Mouse (Mus musculus): ENCODE measurements around the gene Eif6. TPM values are rescaled to one million over a fixed set of nuclear protein-coding genes. Genes with fewer than 3 reads are reported as not detected.

The Eif6 gene
- polyA plus RNA-seq, 1 experiment, result 77.0 TPM

- 85% methylated on average over 4 of the region's 4 CpGs for WGBS
- Histone ChIP-seq H3K4me3 (ENCODE audit: extremely low read depth, insufficient read depth, insufficient read length) (no peak overlapping the region), H3K27me3 (ENCODE audit: control insufficient read depth, insufficient read depth, low read length) (no peaks in the 10 kb centered on the region), H3K4me1 (ENCODE audit: control insufficient read depth, insufficient read depth, insufficient read length) (no peaks in the 10 kb centered on the region), H3K27ac (ENCODE audit: insufficient read depth, low read length) (no peak overlapping the region), H3K36me3 (ENCODE audit: control insufficient read depth, insufficient read depth, low read length) (no peaks in the 10 kb centered on the region)
- DNase-seq (ENCODE audit: low read depth in 1 of 2, low spot score in 2 of 2), result no peak
- TF ChIP-seq CTCF (IDR thresholded peaks at IDR 0.05; ENCODE audit: extremely low read depth, insufficient read depth, insufficient read length, insufficient replicate concordance) (no peak), POLR2A (IDR thresholded peaks at IDR 0.05; ENCODE audit: low read depth, low read length) (no peak)
Measured at GRCm38 (mm10) chr2:155809620-155810019, 17.1 kb downstream of the Eif6 start.

GRCm38 (mm10) chr2:155807408-155807807 lies 19.3 kb downstream of the Eif6 start:
- no peak for TF ChIP-seq CTCF (IDR thresholded peaks at IDR 0.05; ENCODE audit: extremely low read depth, insufficient read depth, insufficient read length, insufficient replicate concordance)
- TF ChIP-seq POLR2A (IDR thresholded peaks at IDR 0.05; ENCODE audit: low read depth, low read length), result no peak
- Histone ChIP-seq H3K27ac (ENCODE audit: insufficient read depth, low read length) (no peak overlapping the region), H3K4me1 (ENCODE audit: control insufficient read depth, insufficient read depth, insufficient read length) (no peaks in the 10 kb centered on the region), H3K4me3 (ENCODE audit: extremely low read depth, insufficient read depth, insufficient read length) (no peak overlapping the region), H3K36me3 (ENCODE audit: control insufficient read depth, insufficient read depth, low read length) (no peaks in the 10 kb centered on the region), H3K27me3 (ENCODE audit: control insufficient read depth, insufficient read depth, low read length) (no peaks in the 10 kb centered on the region)
- no peak for DNase-seq (ENCODE audit: low read depth in 1 of 2, low spot score in 2 of 2)
- WGBS, result 63% methylated on average over 4 of the region's 4 CpGs

- Histone ChIP-seq H3K36me3 (ENCODE audit: control insufficient read depth, insufficient read depth, low read length) (no peaks in the 10 kb centered on the region), H3K27me3 (ENCODE audit: control insufficient read depth, insufficient read depth, low read length) (no peaks in the 10 kb centered on the region), H3K4me1 (ENCODE audit: control insufficient read depth, insufficient read depth, insufficient read length) (no peaks in the 10 kb centered on the region), H3K4me3 (ENCODE audit: extremely low read depth, insufficient read depth, insufficient read length) (no peak overlapping the region), H3K27ac (ENCODE audit: insufficient read depth, low read length) (no peak overlapping the region)
- WGBS, result 82% methylated on average over 5 of the region's 5 CpGs
- no peak for DNase-seq (ENCODE audit: low read depth in 1 of 2, low spot score in 2 of 2)
- TF ChIP-seq CTCF (IDR thresholded peaks at IDR 0.05; ENCODE audit: extremely low read depth, insufficient read depth, insufficient read length, insufficient replicate concordance) (no peak), POLR2A (IDR thresholded peaks at IDR 0.05; ENCODE audit: low read depth, low read length) (no peak)
Measured at GRCm38 (mm10) chr2:155806548-155806947, 20.2 kb downstream of the Eif6 start.

GRCm38 (mm10) chr2:155805925-155806255 lies 20.8 kb downstream of the Eif6 start:
- TF ChIP-seq CTCF (IDR thresholded peaks at IDR 0.05; ENCODE audit: extremely low read depth, insufficient read depth, insufficient read length, insufficient replicate concordance), result no peak
- no peak for TF ChIP-seq POLR2A (IDR thresholded peaks at IDR 0.05; ENCODE audit: low read depth, low read length)
- Histone ChIP-seq H3K27me3 (ENCODE audit: control insufficient read depth, insufficient read depth, low read length) (no peaks in the 10 kb centered on the region), H3K4me3 (ENCODE audit: extremely low read depth, insufficient read depth, insufficient read length) (no peak overlapping the region), H3K27ac (ENCODE audit: insufficient read depth, low read length) (no peak overlapping the region), H3K36me3 (ENCODE audit: control insufficient read depth, insufficient read depth, low read length) (no peaks in the 10 kb centered on the region), H3K4me1 (ENCODE audit: control insufficient read depth, insufficient read depth, insufficient read length) (no peaks in the 10 kb centered on the region)
- no peak for DNase-seq (ENCODE audit: low read depth in 1 of 2, low spot score in 2 of 2)
- 89% methylated on average over 6 of the region's 6 CpGs for WGBS

GRCm38 (mm10) chr2:155805231-155805924 lies 21.3 kb downstream of the Eif6 start:
- DNase-seq (ENCODE audit: low read depth in 1 of 2, low spot score in 2 of 2), result no peak
- Histone ChIP-seq H3K4me3 (ENCODE audit: extremely low read depth, insufficient read depth, insufficient read length) (no peak overlapping the region), H3K4me1 (ENCODE audit: control insufficient read depth, insufficient read depth, insufficient read length) (no peaks in the 10 kb centered on the region), H3K27ac (ENCODE audit: insufficient read depth, low read length) (no peak overlapping the region), H3K36me3 (ENCODE audit: control insufficient read depth, insufficient read depth, low read length) (no peaks in the 10 kb centered on the region), H3K27me3 (ENCODE audit: control insufficient read depth, insufficient read depth, low read length) (no peaks in the 10 kb centered on the region)
- 68% methylated on average over 6 of the region's 6 CpGs for WGBS
- TF ChIP-seq CTCF (IDR thresholded peaks at IDR 0.05; ENCODE audit: extremely low read depth, insufficient read depth, insufficient read length, insufficient replicate concordance) (no peak), POLR2A (IDR thresholded peaks at IDR 0.05; ENCODE audit: low read depth, low read length) (no peak)

- no peak overlapping the region for H3K4me3 ChIP-seq (ENCODE audit: extremely low read depth, insufficient read depth, insufficient read length)
- H3K27ac ChIP-seq (ENCODE audit: insufficient read depth, low read length), result no peak overlapping the region
- no peaks in the 10 kb centered on the region for H3K27me3 ChIP-seq (ENCODE audit: control insufficient read depth, insufficient read depth, low read length)
- TF ChIP-seq CTCF (IDR thresholded peaks at IDR 0.05; ENCODE audit: extremely low read depth, insufficient read depth, insufficient read length, insufficient replicate concordance) (no peak), POLR2A (IDR thresholded peaks at IDR 0.05; ENCODE audit: low read depth, low read length) (no peak)
- H3K4me1 ChIP-seq (ENCODE audit: control insufficient read depth, insufficient read depth, insufficient read length), result no peaks in the 10 kb centered on the region
- H3K36me3 ChIP-seq (ENCODE audit: control insufficient read depth, insufficient read depth, low read length), result no peaks in the 10 kb centered on the region
- no peak for DNase-seq (ENCODE audit: low read depth in 1 of 2, low spot score in 2 of 2)
- 68% methylated on average over 5 of the region's 5 CpGs for WGBS
Measured at GRCm38 (mm10) chr2:155804053-155804452, 22.7 kb downstream of the Eif6 start.

- DNase-seq (ENCODE audit: low read depth in 1 of 2, low spot score in 2 of 2), result no peak
- no peaks in the 10 kb centered on the region for H3K4me1 ChIP-seq (ENCODE audit: control insufficient read depth, insufficient read depth, insufficient read length)
- no peak overlapping the region for H3K27ac ChIP-seq (ENCODE audit: insufficient read depth, low read length)
- no peaks in the 10 kb centered on the region for H3K27me3 ChIP-seq (ENCODE audit: control insufficient read depth, insufficient read depth, low read length)
- no peak overlapping the region for H3K4me3 ChIP-seq (ENCODE audit: extremely low read depth, insufficient read depth, insufficient read length)
- H3K36me3 ChIP-seq (ENCODE audit: control insufficient read depth, insufficient read depth, low read length), result no peaks in the 10 kb centered on the region
- WGBS, result 63% methylated on average over 3 of the region's 3 CpGs
- TF ChIP-seq POLR2A (IDR thresholded peaks at IDR 0.05; ENCODE audit: low read depth, low read length) (no peak), CTCF (IDR thresholded peaks at IDR 0.05; ENCODE audit: extremely low read depth, insufficient read depth, insufficient read length, insufficient replicate concordance) (peak; percentile 25; the same call in 1 of the 2 replicates)
Measured at GRCm38 (mm10) chr2:155802761-155803160, 24.0 kb downstream of the Eif6 start.

Data from spleen, adult 2 months (tissue).